1 mouse cellular context compared by ENCODE assay signal in the genomic region with DNA sequence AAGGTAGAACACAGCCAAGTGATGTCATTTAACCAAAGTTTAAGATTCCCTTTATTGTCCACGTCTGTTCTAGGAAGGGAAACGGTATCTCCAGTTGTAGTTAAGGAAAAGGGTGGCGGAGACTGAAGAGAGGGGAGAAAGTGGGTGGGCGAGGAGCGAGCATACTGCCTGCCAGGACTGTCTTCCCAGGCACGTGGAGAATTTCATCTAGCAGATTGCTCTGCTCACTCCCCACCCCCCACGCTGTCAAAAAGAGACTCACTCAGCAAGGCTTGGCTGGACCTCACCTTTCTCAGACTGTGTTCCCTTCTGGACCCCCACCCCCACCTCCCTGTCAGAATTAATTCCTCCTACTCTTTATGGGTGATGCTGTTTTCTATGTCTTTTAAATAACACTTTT.
TF ChIP-seq lines count a peak whose summit lies in the region.

No protein-coding gene starts in this region.

TF ChIP-seq in MEL, 35 proteins besides CTCF, POLR2A, EP300 and RAD21:
- TF ChIP-seq NRF1 (IDR thresholded peaks at IDR 0.05; ENCODE audit: insufficient read depth, low read depth, low read length, poor library complexity, severe bottlenecking) (no peak), BHLHE40 (IDR thresholded peaks at IDR 0.05; ENCODE audit: borderline replicate concordance, low read depth, low read length) (0 out of 2 replicates have a peak, but pooled peaks have one; percentile 9), ZKSCAN1 (IDR thresholded peaks at IDR 0.05; ENCODE audit: low read depth, low read length) (no peak), MYC (IDR thresholded peaks at IDR 0.05; ENCODE audit: low read depth, low read length) (peak; percentile 62), MAX (IDR thresholded peaks at IDR 0.05; ENCODE audit: low read length) (peak; percentile 68), MXI1 (IDR thresholded peaks at IDR 0.05; ENCODE audit: low read depth, low read length) (peak; percentile 64; the same call in 1 of the 2 replicates)
